Mouse (Mus musculus) G1E-ER4 (cell line): ENCODE data around the gene Lrrc41. TPM values are rescaled to one million over a fixed set of nuclear protein-coding genes. Genes with fewer than 3 reads are reported as not detected.

ENCODE experiments used
- GATA1 ChIP-seq: IDR thresholded peaks from one replicate; pipeline ENCODE4 v1.8.0; 2012; ENCODE audit warnings: low read length, inconsistent platforms
- polyA plus RNA-seq: library from polyadenylated mRNA; stranded (reverse); fragments of >175 nt; gene quantifications from 2 replicates; pipeline ENCODE4 v1.2.3, GENCODE M21; 2012

Gene Lrrc41
- 37.6 and 60.8 TPM in 2 replicates for polyA plus RNA-seq

- no peak for TF ChIP-seq GATA1
Observed at GRCm38 (mm10) chr4:116074861-116075620, at the start of gene Lrrc41, which contains the start of gene Uqcrh. TSS of gene Lrrc41 (plus strand) at chr4:116075269. TSS of gene Uqcrh (minus strand) at chr4:116075071.

DNA sequence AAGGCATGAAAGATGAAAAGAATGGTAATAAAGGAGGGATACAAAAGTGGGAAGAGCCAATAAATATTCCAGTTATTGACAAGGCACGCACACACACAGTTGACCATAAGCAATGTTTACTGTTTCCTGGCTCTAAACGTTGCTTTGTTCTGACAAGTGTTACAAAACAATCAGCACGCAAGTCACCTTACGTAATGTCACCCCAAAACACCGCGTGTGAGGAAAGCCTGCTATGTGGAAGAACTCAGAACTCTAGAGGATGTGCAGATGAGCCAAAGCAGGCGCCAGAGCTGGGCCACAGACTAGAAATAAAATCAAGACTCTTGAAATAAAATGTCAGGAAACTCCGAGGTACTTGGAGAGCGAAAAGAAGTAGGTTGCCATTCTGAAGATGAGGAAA is 42.2 kb upstream of the Lrrc41 start:
- TF ChIP-seq GATA1 = no peak

DNA sequence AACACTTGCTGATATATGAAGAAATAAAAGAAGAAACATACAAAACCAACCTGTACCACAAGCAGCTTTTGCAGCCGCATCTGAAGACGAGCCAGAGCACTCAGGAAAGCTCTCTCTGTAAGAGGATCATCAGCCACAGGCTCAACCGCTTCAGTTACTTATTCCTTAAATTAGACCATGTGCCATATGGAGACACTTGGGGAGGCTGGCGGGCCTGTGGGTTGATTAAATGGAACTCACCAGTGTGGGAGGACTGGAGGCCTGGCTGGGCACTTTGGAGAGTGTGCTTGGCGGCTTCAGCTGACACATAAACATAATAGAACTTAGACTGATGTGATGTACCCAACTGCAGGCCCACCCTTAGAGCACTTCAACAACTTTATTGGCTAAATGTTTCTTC is 41.7 kb upstream of the Lrrc41 start:
- no peak for TF ChIP-seq GATA1

DNA sequence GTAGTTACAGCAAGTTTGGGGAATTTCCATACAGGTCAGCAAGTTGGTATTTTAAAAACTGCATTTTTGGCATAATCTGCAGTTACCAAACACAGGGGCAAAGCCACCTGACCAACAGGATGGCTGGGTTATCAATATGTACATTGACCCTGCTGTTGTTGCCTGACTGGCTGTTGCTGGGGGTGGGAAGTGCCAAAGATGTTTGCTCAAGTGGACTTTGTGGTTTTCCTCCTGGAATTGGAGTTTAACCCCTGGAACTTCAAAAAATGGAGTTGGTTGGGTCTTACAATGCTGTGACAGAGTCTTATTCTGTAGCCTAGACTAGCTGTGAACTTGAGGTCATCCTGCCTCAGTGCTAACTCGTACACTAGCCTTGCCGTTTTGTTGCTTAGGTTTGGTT is 34.6 kb upstream of the Lrrc41 start:
- TF ChIP-seq GATA1 = no peak

GRCm38 (mm10) chr4:116042186-116042585 is 32.9 kb upstream of the Lrrc41 start:
- no peak for TF ChIP-seq GATA1

DNA sequence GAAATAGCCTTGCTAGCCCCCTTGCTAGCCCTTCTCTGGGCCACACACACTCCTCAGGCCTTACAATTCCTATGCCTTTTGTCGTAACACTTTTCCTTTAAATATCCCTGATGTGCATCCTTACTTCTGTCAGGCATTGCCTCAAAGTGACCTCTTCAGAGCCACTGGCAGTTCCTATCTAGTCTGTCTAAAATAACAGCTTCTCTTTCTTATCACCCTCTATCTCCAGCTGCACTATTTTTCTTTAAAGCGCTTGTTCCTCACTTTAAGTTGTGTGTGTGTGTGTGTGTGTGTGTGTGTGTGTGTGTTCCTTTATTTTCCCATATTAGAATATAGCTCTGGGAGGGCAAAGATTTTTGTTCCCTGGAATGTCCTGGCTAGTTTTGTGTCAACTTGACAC is 28.5 kb upstream of the Lrrc41 start:
- no peak for TF ChIP-seq GATA1

- no peak for TF ChIP-seq GATA1
Observed at GRCm38 (mm10) chr4:116047681-116048080, 27.4 kb upstream of the Lrrc41 start.

GRCm38 (mm10) chr4:116048130-116048920 is 26.7 kb upstream of the Lrrc41 start:
- TF ChIP-seq GATA1 = no peak

GRCm38 (mm10) chr4:116049211-116049610 is 25.9 kb upstream of the Lrrc41 start:
- no peak for TF ChIP-seq GATA1

- TF ChIP-seq GATA1 = no peak
Observed at GRCm38 (mm10) chr4:116052526-116053293, 22.4 kb upstream of the Lrrc41 start.

DNA sequence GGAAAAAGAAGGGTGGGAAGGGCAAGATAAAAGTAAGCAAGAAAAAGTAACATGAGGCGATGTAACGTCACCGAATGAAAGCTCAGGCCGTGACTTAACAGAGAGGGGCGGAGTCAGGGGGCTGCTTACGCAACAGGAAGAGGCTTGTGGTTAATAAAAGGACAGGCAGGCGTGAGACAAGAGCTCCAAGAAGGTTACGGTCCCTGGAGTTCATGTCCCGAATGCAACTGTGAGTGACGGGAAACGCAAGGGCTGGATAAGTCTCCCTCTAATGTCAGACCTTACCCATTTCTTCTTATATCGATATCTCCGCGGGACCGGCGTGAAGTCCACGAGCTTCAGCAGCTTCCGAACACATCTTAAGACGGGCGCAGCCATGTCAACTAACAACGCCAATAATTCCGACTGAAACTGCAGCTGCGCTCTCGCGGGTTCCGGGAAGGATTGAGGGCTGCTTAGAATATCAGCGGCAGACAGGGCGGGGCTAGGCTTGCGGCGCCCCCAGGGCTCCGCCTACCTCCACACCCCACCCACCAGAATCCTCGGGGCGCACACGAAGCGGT is 21.6 kb upstream of the Lrrc41 start, which contains the start of gene Nsun4:
Gene Nsun4 (minus strand): TSS at position 478 of the 563 bp plus-strand sequence.
- TF ChIP-seq GATA1 = no peak

DNA sequence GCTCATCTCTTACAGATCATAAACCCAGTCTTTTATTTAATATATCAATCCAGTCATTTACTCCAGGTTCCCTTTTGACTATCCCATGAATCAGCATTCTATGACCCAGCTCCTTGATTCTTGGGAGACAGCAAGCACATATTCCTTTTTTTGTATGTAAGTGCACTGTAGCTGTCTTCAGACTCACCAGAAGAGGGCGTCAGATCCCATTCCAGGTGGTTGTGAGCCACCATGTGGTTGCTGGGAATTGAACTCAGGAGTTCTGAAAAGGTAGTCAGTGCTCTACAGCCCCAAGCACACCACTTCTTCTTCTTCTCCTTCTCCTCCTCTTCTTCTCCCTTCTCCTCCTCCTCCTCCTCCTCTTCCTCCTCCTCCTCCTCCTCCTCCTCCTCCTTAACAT is 17.5 kb upstream of the Lrrc41 start:
- TF ChIP-seq GATA1 = no peak

- TF ChIP-seq GATA1 = no peak
Observed at GRCm38 (mm10) chr4:116059012-116059726, 15.9 kb upstream of the Lrrc41 start.

DNA sequence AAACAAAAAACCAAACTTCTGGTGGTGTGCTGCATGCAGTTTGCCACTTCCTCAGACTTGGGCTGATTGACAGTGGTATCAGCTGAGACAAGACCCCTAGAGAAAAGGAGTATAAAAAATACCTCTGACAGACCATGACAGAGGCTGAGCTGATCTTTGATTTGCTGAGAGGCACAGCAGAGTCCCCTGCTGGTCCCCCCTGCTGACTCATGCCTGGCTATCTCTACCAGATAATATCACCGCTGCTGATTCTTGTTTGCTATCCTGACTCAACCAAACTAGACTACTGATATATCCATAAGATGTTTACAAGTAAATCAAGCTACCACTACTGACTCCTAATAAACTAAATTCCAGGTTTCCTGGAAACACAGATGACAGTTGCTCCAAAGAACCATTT is 11.2 kb upstream of the Lrrc41 start:
- peak; percentile 70 for TF ChIP-seq GATA1

DNA sequence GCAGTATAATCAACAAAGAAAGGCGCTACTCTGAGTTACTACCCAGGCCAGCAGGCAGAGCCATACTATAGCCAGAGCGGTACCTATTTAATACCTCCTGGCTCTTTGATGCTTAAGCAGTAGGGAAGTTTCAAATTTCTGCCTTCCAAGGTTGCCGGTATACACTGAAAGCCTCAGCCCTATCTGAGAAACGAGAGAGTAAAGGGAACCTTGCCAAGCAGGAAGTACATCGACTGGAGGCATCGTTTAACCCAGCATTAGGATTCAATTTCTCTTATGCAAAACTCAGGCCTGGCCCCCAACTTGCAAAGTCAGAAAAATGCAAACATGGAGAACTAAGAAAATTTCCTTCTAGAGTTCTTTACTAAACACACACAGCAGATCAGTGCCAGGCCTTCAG is 5.0 kb upstream of the Lrrc41 start:
- TF ChIP-seq GATA1 = no peak
